Mouse (Mus musculus) spleen, adult 12 weeks (tissue): ENCODE data around the gene Sdk1.

ENCODE experiments used
- DNase-seq: peaks from one replicate; pipeline ENCODE4 v3.0.0; 2022; ENCODE audit warnings: low spot score

Sdk1 gene

DNA sequence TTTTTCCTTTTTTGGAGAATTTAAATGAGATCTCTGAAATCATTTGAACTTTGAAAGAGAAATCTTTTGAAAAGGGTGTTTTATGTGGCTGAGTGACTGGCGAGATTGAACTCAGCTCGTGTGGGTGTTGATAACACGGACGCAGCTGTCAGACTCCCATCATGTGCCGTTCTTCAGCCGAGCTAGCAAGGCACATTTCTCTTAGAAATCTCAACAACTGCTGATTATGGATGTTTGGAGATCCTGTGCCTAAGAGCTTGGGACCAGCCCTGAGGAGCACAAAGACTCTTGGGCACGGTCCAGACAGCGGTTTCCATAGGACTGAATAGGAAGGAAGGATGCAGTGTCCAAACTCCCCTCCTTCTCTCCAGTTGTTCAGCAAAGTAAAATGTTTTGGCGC, 648.5 kb downstream of the Sdk1 start:
- no peak for DNase-seq

DNA sequence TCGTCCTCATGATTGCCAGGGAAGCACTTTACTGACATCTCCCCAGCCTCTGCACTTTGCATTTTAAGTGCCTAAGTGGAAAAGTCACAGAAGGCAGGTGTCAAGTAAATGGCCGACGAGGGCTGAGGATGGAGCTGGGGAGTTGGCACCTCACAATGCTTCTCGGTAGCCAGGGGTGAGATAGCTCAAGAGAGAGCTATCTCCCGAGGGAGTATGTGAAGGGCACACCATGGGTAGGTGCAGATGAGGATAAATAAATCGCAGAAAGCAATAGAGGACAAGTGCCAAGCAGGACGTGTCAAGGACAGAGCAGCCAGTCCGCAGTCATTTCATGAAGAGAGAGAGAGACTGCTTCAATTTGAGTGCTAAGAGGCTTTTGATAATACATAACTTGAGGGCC, 655.1 kb downstream of the Sdk1 start:
- no peak for DNase-seq

DNA sequence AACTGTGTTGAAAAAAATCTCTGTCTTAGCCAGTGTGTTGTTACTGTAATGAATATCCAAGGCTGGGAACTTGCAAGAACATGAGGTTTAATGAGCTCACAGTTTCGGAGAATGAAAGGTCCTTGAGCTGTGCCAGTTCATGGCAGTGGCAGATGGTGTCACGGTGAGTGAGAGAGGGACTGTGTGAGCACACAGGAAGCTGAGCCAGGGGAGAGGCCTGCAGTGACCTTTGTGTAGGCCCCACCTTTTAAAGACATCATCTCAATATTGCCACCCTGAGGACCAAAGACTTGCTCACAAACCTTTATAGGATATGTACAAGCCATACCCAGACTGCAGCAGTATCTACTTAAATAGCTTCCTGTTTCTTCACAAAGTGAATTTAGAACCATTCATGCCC, 656.2 kb downstream of the Sdk1 start:
- no peak for DNase-seq

DNA sequence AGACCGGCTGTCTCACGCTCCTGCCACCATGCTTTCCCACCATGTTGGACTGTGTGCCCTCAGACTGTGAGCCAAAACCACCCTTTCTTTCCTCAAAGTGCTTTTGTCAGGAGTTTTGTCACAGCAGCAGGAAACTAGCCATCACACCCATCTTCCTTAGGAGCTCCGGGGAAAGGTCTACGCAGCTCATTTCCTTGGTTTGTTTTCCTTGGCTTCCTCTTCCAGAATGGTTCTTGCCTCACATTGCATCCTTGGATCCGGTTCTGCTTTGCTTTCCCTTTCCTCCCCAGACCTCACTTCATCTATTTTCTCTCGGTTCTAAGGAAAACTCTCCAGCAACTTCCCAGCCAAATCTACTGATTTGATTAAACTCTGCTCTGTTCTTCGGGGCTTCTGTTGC, 658.5 kb downstream of the Sdk1 start:
- no peak for DNase-seq

DNA sequence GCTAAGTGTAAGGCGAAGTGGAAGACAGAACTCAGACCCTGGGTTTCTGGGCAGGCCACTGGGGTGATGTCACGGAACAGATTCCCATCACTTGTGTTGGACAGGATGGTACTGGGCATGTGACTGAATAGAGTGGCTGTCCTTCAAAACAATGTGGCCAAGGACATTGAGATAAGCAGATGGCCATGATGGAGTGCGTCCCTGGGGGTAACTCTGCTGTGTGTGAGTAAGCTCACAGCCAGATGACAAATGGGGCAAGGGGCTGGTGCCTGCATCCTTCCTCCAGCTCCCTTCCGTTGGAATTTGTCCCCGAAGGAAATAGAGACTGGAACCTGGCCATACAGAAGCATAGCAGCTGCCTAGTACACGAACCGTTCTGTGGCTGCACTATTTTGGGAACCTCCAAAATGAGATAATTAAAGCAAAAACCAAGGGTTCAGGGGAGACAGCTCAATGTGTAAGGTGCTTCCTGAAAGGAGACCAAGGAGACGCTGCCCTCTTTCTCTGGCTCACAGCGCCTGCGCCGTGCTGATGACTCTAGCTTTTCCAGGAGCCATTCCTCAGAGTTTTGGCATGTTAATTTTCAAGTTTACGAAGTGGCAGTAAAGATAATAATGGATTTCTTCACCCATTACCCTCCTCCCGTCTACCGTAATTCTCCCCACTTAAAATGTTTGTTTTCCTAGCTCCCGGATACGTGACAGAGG, 661.4 kb downstream of the Sdk1 start:
- DNase-seq: no peak

DNA sequence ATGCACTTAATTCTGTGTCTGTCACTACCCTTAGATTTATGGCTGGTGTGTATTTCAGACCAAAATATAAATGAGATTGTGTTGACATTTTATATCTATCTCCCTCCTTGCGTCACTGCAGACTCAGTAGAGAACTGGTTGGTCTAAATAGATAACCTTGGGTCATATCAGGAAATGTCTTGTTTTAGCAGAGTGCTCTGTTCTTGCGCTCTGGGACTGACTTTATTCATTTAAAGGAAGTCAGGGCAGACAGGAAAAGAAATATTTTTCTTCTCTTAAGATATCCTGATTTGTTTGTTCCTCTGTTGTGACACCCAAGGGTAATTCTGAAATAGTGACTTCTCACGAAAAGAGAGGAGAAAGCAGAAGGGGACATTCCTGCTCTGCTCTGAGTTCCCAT, 669.2 kb downstream of the Sdk1 start:
- no peak for DNase-seq

DNA sequence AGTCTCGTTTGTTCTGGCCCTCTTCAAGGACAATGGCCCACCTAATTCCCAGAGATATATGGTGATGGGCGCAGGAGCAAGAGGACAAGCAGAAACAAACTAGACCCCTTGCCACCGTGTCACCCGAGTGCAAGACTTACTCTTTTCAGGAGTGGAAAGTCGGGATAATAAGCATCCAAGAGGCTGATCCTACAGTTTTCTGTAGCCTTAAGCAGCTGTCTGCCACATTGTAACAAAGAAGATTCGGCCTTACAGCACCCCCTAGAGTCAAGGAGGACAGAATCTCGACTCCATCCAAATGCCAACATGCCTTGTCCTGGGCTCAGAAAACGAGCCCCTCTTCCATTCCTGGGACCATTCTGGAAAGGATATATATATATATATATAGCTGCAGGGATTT, 669.6 kb downstream of the Sdk1 start:
- DNase-seq: no peak

DNA sequence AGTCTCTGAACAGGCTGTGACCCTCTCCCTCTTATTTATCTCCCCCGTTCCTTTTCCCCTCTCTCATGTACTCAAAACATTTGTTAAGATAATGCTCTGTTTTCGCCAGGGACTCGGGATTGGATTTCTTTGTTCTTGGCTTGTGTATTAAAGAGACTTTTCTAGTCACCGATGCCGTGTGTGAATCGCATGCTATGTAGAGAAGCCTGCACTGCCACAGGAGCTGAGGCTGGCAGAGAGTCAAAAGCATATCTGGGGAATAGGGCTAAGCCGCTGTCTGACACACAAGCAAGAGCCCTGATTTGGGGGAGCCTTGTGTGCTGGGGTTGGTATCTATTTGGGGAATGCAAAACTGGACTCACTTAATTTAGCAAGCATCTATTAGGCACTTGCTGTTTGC, 671.6 kb downstream of the Sdk1 start:
- no peak for DNase-seq

DNA sequence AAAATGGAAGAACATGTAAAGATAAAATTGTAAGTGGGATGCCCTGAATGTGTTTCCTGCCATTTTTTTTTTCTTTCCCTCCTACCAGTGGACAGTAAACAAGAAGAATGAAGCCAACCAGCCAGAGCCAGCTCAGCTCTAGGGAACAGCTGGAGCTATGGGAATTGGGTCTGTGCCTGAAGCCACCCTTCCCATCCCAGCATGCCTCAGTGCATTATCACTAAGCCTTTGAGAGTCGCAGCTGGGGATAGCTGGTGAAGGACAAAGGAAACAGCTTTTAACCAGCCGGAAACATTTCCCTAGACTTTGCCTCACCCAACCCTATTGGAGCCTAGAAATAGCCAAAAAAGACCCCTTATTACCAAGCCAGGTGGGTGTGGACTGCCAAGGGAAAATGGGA, 675.7 kb downstream of the Sdk1 start:
- DNase-seq: no peak

DNA sequence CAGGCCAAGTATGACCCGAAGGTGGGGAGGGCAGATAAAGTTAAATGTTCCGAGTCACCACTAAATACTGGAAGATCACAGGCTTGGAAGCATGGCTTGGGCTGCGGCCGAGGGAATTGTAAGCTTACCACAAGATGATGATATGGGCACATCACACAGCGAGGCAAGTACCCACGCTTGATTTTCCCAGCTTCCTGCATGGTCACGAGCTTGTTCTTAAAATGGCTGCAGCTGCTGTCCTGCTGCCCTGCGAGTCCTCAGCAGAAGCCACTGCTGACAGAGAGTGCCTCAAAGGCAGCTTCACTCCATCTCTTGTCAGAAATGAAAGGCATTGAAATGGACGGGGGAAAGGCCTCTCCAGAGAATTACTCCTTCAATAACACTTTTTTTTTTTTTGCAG, 697.7 kb downstream of the Sdk1 start:
- DNase-seq: no peak

DNA sequence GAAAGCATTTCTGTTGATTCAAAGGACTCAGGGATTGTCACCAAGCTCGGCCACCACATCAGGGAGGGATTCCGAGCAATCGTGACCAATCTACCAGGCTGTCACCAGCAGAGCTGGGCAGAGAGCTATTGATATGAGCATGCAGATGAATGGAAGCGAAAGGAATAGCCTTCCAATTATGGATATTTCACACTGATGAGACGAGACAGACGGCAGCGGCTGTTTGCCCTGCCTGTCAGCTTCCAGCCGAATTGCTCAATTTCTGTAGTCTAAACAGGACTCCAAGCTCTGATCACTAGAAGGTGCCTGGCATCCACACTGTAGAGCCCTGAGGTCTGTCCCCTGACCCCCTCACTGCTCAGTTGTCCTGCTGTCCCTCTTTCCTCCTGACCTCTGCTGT, 699.3 kb downstream of the Sdk1 start:
- no peak for DNase-seq

DNA sequence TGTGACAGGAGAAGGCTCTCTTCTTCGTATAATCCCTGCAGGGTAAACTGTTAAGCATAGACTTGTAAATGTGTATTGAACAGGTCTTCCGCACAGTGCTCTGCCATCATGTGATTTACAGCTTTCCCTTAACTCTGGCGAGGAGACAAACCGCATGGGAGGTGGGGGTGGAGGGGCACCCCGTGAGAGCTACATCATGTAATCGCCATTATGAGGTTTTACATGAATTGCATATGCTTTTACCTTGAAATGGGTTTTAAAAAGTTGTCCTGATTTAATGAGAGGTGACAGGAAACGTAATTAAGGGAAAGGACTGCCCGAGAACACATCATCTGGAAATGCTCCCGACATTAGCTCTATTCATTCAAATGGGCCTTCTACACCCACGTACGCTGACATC, 709.5 kb downstream of the Sdk1 start:
- DNase-seq: no peak

DNA sequence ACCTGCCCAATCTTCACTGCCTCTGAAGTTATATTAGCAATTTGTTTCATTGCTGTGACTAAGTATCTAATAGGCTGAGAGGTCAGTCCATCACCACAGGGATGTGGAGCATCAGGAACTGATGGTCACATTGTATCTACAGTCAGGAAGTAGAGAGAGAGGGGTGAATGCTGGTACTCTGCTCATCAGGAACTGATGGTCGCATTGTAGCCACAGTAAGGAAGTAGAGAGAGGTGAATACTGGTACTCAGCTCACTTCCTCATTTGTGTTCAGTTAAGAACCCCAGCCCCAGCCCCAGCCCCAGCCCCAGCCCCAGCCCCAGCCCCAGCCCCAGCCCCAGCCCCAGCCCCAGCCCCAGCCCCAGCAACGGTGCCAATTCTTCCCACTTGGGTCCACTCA, 711.0 kb downstream of the Sdk1 start:
- DNase-seq: no peak

DNA sequence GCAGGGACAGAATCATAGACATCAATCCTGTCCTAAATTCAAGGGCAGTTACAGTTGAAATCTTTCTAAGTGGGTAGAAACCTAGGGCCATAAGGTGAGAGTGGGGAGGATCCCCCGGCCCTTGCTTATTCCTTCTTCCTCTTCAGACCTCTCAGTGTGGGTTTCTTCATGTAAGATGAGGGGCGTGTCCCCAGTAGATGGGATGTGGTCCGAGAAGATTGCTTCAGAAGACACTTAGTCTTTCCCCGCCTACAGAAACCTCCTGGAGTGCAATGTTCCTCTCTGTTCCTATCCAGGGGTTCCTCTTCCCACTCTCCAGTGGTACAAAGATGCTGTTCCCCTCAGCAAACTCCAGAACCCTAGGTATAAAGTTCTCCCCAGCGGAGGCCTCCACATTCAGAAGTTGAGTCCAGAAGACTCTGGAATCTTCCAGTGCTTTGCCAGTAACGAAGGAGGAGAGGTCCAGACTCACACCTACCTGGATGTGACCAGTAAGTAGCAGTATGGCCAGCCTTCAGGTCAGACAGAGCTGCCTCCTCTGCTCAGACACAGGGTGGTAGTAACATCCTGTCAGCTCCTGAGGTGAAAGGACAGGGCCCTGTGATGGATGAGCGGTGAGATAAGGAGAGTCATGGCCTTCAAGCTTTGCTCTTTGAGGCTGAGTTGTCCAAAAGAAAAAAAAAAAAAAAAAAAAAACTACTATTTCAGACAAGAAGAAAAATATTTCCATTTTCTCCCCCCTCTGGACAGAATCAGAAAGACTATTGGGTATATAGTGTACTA, 711.6 kb downstream of the Sdk1 start:
- DNase-seq: no peak

DNA sequence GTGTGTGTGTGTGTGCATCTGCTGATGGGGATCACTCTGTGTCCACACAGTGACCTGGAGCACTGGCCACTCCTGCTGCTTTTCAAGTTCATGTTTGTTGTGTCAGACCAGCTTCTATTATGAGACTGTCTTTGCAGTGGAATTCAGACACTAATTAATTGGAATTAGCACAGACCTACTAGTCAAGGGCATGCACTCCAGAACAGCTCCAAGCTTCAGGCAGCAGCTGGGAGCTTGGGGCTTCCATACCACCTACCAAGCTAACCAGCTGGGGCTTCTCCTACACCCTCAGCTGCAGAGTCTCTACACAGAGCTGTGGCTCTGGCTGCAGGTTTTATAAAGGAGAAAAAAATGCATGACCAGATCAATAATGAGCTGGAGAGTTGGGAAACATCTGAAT, 729.8 kb downstream of the Sdk1 start:
- DNase-seq: no peak

DNA sequence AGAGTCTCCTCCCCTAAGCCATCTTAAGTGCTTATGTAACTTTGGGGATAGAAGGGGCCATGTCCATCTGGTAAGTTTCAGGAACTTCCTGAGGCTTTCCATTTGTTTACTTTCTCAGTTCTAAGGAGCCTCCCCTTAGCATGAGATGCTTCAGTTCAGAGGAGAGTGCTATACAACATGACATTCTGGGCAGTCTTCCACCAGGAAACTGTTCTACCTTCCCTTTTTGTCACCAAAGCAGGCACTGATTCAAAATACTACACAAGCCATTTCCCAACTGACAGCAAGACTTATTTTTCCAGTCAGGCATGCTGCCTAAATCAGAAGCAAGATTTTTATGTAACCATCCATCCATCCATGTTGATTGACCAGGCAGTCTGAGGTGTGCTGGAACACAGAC, 738.2 kb downstream of the Sdk1 start:
- no peak for DNase-seq

DNA sequence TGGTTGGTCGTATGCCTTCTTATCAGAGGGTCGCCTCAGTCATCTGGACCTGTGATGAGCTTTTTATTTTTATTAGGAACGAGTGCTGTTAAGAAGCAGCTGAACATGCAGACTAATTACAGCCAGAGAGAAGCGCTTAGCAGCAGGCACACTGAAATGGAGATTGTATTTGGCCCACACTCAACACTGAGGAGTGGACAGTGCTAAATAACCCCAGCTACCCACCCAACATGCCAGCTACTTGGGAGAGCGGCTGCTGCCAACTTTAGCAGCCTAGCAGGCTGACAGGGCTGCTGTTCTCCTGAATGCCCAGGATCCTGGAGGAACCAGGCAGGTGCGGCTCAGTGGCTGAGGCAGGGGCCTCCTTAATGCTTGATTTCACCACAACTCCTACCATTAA, 739.5 kb downstream of the Sdk1 start:
- DNase-seq: no peak

DNA sequence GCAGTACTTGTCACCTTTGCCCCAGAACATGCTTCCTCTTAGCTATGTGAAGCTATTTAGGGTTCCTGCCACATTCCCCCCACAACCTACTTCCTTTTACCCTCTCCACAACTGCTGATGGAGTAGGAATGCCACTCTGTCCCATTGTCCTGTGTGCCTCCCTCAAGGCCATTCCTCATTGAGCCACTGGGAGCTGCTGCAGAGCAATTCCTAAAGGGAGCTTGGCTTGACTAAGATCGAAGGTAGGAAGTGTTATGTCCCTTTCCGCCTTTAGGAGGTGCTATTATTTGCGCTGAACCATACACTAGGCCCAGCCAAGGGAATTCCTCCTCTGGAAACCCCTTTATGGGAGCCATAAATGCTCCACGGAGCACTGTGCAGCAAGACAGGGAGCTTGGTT, 743.0 kb downstream of the Sdk1 start:
- DNase-seq: no peak

DNA sequence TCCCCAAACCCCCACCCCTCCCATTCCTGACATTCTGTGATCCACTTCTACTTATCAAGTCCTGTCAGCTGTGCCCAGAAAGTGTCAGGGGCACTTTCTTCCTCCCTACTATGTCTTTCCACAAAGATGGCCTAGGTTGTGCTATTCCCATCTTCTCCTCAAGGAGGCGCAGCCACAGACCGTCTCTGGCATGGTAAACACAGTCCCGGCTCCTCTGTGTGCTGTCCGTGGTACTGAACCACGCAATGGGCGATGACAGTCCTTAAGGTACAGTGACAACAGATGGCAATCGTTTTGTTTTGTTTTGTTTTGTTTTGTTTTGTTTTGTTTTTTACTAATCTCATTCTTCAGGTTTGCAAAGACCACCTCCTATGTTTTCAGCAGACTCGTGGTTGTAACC, 743.7 kb downstream of the Sdk1 start:
- peak; percentile 2 for DNase-seq

DNA sequence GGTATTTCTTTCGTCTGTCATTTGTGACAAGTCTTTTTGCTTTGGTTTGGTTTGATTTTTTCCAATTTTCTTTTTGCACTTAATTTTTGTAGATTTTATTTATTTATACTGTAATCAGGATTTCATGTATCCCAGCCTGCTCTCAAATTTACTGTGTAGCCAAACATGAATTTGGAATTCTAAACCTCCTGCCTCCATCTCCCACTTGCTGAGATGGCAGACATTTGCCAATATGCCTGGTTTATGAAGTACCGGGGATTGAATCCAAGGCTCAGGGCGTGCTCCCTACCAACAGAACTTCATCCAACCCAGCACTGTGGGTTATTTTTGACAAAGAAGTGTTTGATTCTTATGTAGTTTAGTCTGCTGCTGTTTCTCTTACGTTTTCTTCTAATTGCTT, 744.3 kb downstream of the Sdk1 start:
- no peak for DNase-seq

DNA sequence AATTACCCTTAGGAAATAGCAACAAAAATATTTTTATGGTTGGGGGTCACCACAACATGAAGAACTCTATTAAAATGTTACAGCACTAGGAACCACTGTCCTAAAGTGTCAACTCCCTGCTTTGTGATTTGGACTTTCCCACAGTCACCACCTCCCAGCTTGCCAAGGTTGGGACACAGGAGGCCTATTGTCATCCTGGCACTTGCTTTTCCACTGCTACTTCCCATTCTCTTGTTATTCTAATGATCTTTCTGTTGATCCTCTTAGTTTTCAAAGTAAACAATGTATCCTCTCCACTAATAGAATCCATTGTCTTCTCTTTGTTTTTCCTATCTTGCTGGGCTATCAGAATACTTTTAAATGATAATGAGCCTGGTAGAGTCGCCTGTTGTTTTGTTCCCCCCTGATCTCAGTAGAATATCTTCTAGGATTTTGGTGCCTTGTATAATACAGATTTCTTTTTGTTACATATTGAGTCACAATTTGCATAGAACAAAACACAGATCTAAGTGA, 746.1 kb downstream of the Sdk1 start:
- no peak for DNase-seq

DNA sequence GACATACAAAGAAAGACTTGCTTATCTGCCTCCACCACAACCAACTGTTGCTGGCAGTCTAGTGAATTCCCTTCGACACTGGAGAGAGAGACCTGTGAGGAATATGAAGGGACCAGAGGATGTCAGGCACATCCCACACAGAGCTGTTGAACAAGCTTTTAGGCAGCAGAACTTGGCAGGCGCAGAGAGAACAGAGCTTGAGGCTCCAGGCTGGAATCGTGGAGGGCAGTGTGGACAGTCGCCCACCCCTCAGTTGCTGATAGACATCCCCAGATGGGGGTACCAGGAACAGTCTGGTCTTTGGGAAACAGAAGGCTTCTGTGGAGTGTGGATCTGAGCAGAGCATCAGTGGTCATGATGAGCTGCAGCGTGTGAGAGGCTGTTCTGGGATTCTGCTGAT, 747.4 kb downstream of the Sdk1 start:
- DNase-seq: no peak

DNA sequence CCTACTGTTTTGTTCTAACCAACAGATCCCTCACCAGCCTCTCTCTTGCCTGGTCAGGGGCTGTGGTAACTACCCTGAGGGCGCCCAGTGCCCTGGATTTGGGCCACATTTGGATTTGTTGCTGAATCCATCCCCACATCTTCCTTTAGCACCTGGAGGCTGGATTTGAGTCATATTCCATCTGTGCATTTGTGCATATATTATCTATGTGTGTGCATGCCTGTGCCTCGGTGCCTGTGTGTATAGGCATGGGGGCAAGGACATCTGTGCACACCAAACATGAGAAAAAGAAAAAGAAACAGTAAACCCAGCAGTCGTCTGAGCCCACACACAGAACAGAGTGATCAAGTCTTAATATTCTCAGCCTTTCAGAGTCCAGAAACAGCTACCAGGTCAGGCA, 752.9 kb downstream of the Sdk1 start:
- no peak for DNase-seq

DNA sequence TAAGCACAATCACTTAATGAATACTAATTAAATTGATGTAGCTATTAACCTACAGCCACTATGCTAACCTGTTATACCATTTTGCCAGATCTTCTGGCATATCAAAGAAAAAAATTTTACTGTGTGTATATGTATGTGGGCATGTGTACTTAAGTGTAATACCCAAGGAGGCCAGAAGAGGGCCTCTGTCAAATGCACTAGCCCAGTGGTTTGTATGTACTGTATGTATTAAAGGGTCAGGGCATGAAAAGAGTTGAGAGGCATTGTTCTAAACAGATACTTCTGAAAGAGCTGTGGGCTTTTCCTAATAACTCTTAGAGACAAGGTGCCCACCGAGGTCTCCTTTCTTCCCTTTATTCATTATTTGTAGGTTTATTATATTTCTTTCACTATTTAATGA, 759.0 kb downstream of the Sdk1 start:
- DNase-seq: no peak
